Mouse (Mus musculus): ENCODE measurements around the gene Cldn6.
A peak's percentile ranks its signal among the peaks of the same experiment; 100 is the strongest.

The Cldn6 gene

DNA sequence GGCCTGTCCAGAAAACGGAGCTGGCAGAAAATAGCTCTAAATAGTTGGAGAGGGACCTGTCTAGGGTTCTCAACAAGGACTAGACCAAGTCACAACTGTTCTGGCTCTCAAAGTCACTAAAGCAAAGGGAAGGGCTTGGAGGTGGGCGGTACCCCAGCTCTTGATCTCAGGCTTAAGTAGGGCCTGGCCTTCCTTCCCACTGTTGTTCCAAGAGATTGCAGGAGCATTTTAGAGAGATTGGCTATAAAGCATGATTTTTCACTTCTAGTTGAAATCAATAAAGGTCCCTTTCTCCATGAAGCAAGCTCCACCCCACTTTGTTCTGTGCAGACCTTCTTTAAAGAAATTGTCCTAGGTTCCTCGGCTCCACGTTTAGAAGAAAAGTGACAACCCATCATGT, 46.4 kb downstream of the Cldn6 start:
- DNase-seq = no peak

DNA sequence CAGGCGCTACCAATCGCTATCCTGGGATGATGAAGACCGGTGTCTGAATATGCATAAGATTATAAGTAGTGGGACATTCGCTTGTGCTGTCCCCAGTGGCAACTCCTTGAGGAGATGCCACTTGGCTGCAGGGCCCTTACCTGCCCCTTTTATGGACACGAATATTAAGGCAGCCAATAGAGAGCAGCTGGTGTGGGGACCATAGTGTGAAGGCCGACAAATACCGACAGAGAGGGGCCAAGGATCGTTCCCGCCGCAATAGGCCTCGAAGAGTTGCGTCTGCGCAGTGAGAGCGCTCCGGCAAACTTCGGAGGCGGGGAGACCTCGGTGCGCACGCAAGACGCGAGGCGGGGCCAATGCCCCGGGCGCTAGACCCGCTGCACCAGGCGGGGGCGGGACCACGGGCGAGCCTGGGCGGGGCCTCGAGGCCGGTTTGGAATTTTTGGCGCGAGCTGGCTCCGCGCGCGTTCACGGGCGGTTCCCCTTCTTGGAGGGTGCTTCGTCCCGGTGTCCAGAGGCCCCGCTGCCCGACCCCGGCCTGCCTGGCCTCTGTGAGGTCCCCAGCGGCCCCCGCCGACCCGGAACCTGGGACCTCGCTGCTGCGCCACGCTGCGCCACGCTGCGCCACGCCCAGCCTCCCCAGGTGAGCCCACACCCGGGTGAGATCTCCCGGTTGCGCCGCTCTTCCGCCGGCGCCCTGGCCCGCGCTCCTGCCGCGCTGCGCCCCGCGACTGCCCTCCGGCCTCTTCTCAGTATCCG, 47.1 kb downstream of the Cldn6 start, which contains the start of gene Pkmyt1:
Pkmyt1 (plus strand) TSS at position 338 of the 759 bp plus-strand sequence.
- DNase-seq = peak; percentile 97

DNA sequence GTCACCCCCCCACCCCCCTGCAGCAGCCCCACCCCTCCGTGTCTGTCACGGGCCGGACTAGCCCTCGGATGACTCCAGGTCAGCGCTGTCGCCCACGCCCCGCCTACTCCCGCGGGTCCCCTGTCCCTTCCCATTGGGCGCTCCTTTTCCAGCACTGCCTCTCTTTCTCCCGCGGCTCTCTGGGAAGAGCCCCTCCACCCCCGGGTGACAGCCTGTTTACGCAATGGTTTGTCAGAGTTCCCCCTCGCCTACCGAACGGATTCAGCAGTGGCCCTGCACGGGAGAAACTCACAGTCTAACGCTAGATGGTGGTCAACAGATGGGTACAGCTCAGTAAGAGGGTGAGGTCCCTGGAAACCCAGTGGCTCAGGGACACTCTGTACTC, 47.7 kb downstream of the Cldn6 start:
- no peak for DNase-seq

DNA sequence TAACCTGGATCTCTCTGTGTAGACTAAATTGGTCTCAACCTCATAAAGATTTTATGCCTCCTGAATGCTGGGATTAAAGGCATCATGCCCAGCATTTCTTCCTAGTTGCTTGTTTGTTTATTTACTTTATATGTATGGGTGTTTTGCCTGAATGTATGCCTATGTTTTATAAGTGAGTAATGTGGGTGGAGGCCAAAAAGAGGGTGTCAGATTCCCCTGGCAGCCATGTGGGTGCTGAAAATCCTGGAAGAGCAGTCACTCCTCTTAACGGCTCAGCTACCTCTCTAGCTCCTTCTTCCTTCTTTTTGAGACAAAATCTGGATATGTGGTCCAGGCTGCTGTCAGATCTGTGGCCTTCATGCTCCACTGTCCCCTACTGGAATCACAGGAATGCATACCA, 51.4 kb downstream of the Cldn6 start:
- no peak for DNase-seq
